Mouse (Mus musculus) kidney, adult 2 months (tissue): ENCODE results near the gene Tpst1. TPM values are rescaled to one million over a fixed set of nuclear protein-coding genes. Genes with fewer than 3 reads are reported as not detected.

Source experiments
- DNase-seq: peaks from one replicate; pipeline ENCODE4 v3.0.0; 2021
- H3K27ac ChIP-seq: fragments of 200-500 bp; 2 replicates; pipeline ENCODE4 v1.5.1; 2012; ENCODE audit warnings: low read depth, low read length, control low read depth, inconsistent platforms; ENCODE audit not compliant: insufficient read depth
- H3K27me3 ChIP-seq: fragments of 200-500 bp; replicated peaks from 2 replicates; pipeline ENCODE4 v1.6.1; 2012; ENCODE audit warnings: mild to moderate bottlenecking, moderate library complexity, low read length, inconsistent platforms; ENCODE audit not compliant: control insufficient read depth, insufficient read depth
- H3K36me3 ChIP-seq: fragments of 200-500 bp; 2 replicates; pipeline ENCODE4 v1.6.1; 2012; ENCODE audit warnings: mild to moderate bottlenecking, moderate library complexity, low read length, inconsistent platforms; ENCODE audit not compliant: control insufficient read depth, insufficient read depth
- H3K4me1 ChIP-seq: fragments of 200-500 bp; 2 replicates; pipeline ENCODE4 v1.6.1; 2011; ENCODE audit warnings: low read length; ENCODE audit not compliant: control insufficient read depth, insufficient read depth
- H3K4me3 ChIP-seq: fragments of 200-500 bp; 2 replicates; pipeline ENCODE4 v1.5.1; 2011; ENCODE audit warnings: mild to moderate bottlenecking, low read depth, low read length, control low read depth; ENCODE audit not compliant: insufficient read depth
- CTCF ChIP-seq: fragments of 200-500 bp; conservative IDR thresholded peaks from 2 replicates; pipeline ENCODE4 v1.5.1; 2011; ENCODE audit warnings: low read depth, mild to moderate bottlenecking, control low read depth, low read length, moderate library complexity, mixed read lengths; ENCODE audit not compliant: insufficient read depth, insufficient read length
- POLR2A ChIP-seq: fragments of 200-500 bp; IDR thresholded peaks from one replicate; pipeline ENCODE4 v1.6.1; 2011; ENCODE audit warnings: low read depth, low read length, control low read depth
- WGBS: fragments of 180-500 bp; shearing (Covaris S2); methylation state at CpG from one replicate; pipeline ENCODE4 v1.1.7; 2018; 5-methylcytosine and 5-hydroxymethylcytosine counted together
- polyA plus RNA-seq: library from polyadenylated mRNA; depleted of rRNA; stranded (reverse); fragments of >200 nt; gene quantifications from 2 replicates; pipeline ENCODE4 v1.2.3, GENCODE M21; 2012; rRNA removed

Tpst1 gene
- 8.0 and 8.7 TPM in 2 replicates for polyA plus RNA-seq

DNA sequence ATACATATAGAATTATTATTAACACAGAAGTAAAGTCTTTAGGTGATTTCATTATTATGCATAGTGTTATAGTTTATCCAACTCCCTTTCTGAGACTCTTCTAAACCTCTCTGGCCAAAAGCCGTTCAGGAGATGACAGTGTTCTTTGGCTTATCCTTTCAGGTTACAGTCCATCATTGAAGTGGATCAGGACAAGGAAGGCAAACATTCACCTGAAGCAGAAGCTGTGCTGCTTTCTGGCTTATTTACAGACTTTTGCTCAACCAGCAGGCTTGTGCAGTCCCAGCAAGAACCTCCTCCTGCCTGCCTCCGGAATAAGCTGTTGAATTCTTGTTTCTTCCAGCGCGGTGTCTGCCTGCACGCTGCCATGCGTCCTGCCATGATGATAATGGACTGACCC is at the start of gene Tpst1:
Gene Tpst1, plus strand, starts transcription at position 301 of the 400 bp plus-strand sequence.
- no peak within 1 kb of the TSS for H3K4me3 ChIP-seq
- H3K36me3 ChIP-seq = no peaks in the 10 kb centered on the region
- no peaks in the 10 kb centered on the region for H3K4me1 ChIP-seq
- H3K27ac ChIP-seq = no peak within 1 kb of the TSS
- H3K27me3 ChIP-seq = no peaks in the 10 kb centered on the region
- no peak for DNase-seq
- TF ChIP-seq CTCF (no peak), POLR2A (no peak)
- 93% methylated on average over 6 of the region's 6 CpGs for WGBS

- Histone ChIP-seq H3K4me1 (peaks cover 9% of the 10 kb centered on the region; the same call in 1 of the 2 replicates), H3K4me3 (peak overlapping the region; percentile 74), H3K27me3 (no peaks in the 10 kb centered on the region), H3K36me3 (no peaks in the 10 kb centered on the region; the same call in 1 of the 2 replicates), H3K27ac (peak overlapping the region; percentile 90)
- peak; percentile 98 for DNase-seq
- TF ChIP-seq CTCF (peak; percentile 82), POLR2A (peak; percentile 57)
- under 1% methylated on average over 32 of the region's 32 CpGs for WGBS
Measured at GRCm38 (mm10) chr5:130023767-130024539, 49.2 kb upstream of the Tpst1 start.

DNA sequence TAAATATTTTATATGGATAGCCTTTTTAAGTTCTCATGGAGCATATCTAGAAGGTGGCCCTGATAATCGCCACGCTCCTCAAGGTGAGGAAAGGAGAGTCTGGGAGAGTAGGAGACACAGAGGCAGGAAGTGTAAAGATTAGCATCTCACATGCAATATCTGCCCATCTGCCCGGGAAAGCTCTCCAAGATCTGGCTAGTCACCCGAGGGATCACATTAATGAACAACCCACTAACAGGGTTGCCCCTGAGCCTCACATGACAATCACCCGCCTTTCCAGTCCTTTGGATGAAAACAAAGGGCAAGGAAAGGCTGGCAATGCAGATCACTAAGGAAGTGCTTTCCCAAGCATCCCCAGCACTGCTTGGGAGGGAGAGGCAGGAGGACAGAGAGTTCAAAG is 46.0 kb upstream of the Tpst1 start:
- no peak for TF ChIP-seq CTCF
- no peak for TF ChIP-seq POLR2A
- H3K4me1 ChIP-seq = peaks cover 9% of the 10 kb centered on the region; the same call in 1 of the 2 replicates
- peak overlapping the region; percentile 88; the same call in 1 of the 2 replicates for H3K27ac ChIP-seq
- peak; percentile 94 for DNase-seq
- WGBS = 44% methylated on average over 5 of the region's 5 CpGs
- H3K36me3 ChIP-seq = no peaks in the 10 kb centered on the region
- H3K27me3 ChIP-seq = no peaks in the 10 kb centered on the region
- H3K4me3 ChIP-seq = no peak overlapping the region

DNA sequence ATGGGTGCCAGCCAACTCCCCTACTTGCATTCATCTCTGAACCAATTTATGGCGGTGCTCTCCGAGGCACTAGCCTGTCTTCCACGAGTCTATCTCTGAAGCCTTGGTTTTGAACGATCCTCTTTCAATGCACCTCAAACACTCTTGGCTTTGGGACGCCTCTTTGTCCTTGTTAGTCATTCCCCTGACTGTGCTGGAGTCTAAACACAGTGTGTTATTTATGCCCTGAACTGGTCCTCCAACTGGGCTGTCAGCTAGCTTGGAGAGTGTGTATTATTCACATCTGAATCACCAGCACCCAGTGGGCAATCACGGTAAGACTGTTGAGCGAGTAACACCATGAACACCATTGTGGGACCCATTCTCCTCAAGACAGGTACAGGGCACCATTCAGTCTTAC is 45.4 kb upstream of the Tpst1 start:
- WGBS = 74% methylated on average over 7 of the region's 7 CpGs
- Histone ChIP-seq H3K36me3 (no peaks in the 10 kb centered on the region), H3K27me3 (no peaks in the 10 kb centered on the region), H3K4me1 (peaks cover 9% of the 10 kb centered on the region; the same call in 1 of the 2 replicates), H3K4me3 (no peak overlapping the region), H3K27ac (peak overlapping the region; percentile 88)
- DNase-seq = no peak
- TF ChIP-seq CTCF (no peak), POLR2A (no peak)

DNA sequence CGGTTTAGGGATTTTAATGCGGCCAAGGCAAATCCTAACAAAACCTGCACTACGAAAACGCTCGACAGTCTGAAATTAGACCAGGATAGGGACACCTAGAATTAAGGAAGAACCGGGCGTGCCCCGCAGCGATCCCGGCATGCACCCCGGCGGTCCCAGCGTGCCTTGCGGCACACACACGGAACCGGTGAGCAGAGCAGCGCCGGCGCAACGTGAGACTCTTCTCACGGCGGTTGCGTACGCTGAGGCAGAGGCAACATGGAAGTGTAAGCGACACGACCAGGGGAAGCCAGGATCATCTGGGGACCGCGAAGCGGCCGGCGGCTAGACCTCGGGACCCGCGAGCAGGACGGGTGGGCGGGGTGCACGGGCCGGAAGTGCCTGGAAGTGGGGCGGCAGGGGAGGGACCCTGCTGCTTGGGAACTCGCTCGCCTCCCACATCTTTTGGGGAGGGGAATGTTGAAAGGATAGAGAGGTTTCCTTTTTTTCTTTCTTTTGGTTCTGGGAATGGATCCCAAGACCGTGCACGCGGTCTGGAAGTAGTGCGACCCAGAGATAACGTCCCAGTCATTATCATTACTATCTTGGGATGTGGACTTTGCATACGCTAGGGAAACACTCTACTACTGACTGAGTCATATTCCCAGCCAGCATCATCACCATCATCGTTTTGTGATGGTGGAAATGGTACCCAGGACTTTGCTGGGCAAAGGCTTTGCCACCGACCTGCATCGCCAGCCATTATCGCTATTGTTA is 43.8 kb upstream of the Tpst1 start, which contains the start of the genes Asl and Crcp:
Gene Asl, minus strand, starts transcription at position 106 of the 756 bp plus-strand sequence.
Gene Crcp, plus strand, starts transcription at position 149 of the 756 bp plus-strand sequence.
- Histone ChIP-seq H3K4me3 (peak within 1 kb of the TSS; percentile 63), H3K27me3 (no peaks in the 10 kb centered on the region), H3K27ac (peak within 1 kb of the TSS; percentile 79), H3K4me1 (peaks cover 9% of the 10 kb centered on the region; the same call in 1 of the 2 replicates), H3K36me3 (no peaks in the 10 kb centered on the region)
- WGBS = 2% methylated on average over 51 of the region's 51 CpGs
- TF ChIP-seq POLR2A (peak; percentile 38), CTCF (no peak)
- DNase-seq = peak; percentile 93

DNA sequence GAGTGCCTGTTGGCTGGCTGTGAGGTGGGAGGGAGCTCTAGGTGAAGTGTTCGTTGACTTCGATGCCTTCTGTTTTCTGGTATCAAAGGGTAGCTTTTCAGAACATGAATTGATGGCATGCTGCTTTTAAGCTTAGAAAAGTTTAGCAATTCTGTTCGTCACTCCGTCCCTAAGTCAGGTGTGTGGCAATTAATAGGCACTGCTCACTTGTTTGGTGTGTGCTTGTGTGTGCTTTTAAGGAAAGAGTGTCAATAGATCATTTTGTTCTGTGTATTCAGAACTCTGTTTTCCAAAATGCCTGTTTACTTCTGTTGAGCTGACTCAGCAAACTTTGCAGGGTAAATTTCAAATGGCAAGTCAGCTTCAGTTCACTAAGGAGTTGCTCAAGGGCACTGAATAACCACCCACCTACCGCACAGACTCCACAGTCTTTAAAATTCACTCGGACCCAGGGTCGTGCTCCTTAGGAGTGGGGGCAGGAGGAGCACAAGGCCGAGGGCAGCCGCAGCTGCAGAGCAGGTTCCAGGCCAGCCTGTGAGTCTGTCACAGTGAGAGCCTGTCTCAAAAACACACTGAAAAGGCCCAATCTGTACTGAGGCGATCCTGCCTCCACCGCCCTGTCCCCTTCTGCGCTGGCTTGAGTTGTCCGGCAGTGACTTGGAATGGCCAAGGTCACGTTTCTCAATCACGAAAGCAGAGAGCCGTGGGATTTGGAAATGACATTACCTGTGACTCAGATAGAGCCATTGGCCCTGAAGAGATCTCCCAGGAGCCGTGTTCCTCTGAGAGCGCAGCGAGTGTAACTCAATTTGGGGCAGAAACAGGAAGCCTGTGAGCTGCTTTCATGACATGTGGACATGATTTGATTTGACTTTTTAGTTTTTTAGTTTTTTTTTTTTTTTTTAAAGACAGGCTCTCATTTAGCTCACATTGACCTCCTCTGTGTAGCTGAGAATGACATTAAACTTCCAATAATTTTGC is 41.4 kb upstream of the Tpst1 start:
- peak; percentile 29 for DNase-seq
- WGBS = 84% methylated on average over 19 of the region's 19 CpGs
- Histone ChIP-seq H3K36me3 (no peaks in the 10 kb centered on the region), H3K27ac (no peak overlapping the region), H3K27me3 (no peaks in the 10 kb centered on the region), H3K4me1 (peaks cover 6% of the 10 kb centered on the region; the same call in 1 of the 2 replicates), H3K4me3 (no peak overlapping the region)
- TF ChIP-seq POLR2A (no peak), CTCF (no peak)
